Mouse (Mus musculus): Measurements from ENCODE around the gene Olfr223.

DNA sequence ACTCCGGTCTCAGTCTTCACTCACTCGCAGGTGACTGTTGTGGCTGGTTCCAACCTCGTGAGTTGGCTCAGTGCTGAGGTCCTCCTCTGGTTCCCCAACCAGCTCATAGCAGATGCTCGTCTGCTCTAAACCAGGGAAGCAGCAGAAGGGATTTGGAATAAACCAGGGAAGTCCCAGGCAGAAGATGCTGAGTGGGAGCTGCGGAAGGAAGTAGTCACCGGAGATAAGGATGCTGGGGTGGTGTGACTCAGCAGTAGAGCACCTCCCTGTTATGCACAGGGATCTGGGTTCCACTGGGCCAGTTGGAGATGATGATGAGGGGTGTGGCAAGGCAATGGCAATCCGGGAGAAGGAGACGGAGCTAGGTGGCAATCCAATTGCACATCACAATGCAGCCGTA lies 49.1 kb downstream of the Olfr223 start:
- no peak for TF ChIP-seq POLR2A (IDR thresholded peaks at IDR 0.05; ENCODE audit: low read depth, low read length)
- no peak for TF ChIP-seq CTCF (IDR thresholded peaks at IDR 0.05; ENCODE audit: extremely low read depth, insufficient read depth, insufficient read length, insufficient replicate concordance)

Measured in spleen, adult 2 months (tissue).